Mouse (Mus musculus) forebrain, embryonic 11.5 days (tissue): ENCODE data around the gene E130218I03Rik. TPM values are rescaled to one million over a fixed set of nuclear protein-coding genes. Genes with fewer than 3 reads are reported as not detected.

Source experiments
- ATAC-seq: fragments of 200-750 bp; cut with Nextera tagmentation; replicated peaks from 2 replicates; pipeline ENCODE4 v1.8.0; 2017; ENCODE audit warnings: moderate TSS enrichment; ENCODE audit not compliant: low FRiP score
- DNase-seq: peaks from one replicate; pipeline ENCODE4 v3.0.0-alpha.2; 2017; ENCODE audit warnings: low spot score
- H3K27ac ChIP-seq: fragments of 300-500 bp; sonication (generic); 2 replicates; pipeline ENCODE4 v1.5.1; 2014; ENCODE audit warnings: low read depth, low read length
- H3K27me3 ChIP-seq: fragments of 300-500 bp; sonication (generic); 2 replicates; pipeline ENCODE4 v1.6.1; 2014; ENCODE audit warnings: mild to moderate bottlenecking, low read length, mixed read lengths; ENCODE audit not compliant: control insufficient read depth, insufficient read depth
- H3K36me3 ChIP-seq: fragments of 300-500 bp; sonication (generic); 2 replicates; pipeline ENCODE4 v1.6.1; 2014; ENCODE audit warnings: mild to moderate bottlenecking, low read length, moderate library complexity, mixed read lengths; ENCODE audit not compliant: control insufficient read depth, insufficient read depth
- H3K4me1 ChIP-seq: fragments of 300-500 bp; sonication (generic); replicated peaks from 2 replicates; pipeline ENCODE4 v1.6.1; 2014; ENCODE audit warnings: low read length, mixed read lengths; ENCODE audit not compliant: control insufficient read depth, insufficient read depth
- H3K4me2 ChIP-seq: fragments of 300-500 bp; sonication (generic); 2 replicates; pipeline ENCODE4 v1.6.1; 2014; ENCODE audit warnings: low read depth, mild to moderate bottlenecking, low read length, moderate library complexity, mixed read lengths; ENCODE audit not compliant: severe bottlenecking
- H3K4me3 ChIP-seq: fragments of 300-500 bp; sonication (generic); 2 replicates; pipeline ENCODE4 v1.5.1; 2014; ENCODE audit warnings: low read depth, low read length
- H3K9ac ChIP-seq: fragments of 300-500 bp; sonication (generic); 2 replicates; pipeline ENCODE4 v1.6.1; 2014; ENCODE audit warnings: low read length
- H3K9me3 ChIP-seq: fragments of 300-500 bp; sonication (generic); 2 replicates; pipeline ENCODE4 v1.6.1; 2016; ENCODE audit warnings: low read length, mixed read lengths; ENCODE audit not compliant: control insufficient read depth
- WGBS: fragments of 180-500 bp; shearing (Covaris S2); extraction: QIAGEN DNeasy Blood & Tissue Kit; methylation state at CpG from one replicate; pipeline ENCODE4 v1.1.7; 2014; 5-methylcytosine and 5-hydroxymethylcytosine counted together
- polyA plus RNA-seq: library from polyadenylated mRNA; unstranded; fragments of >200 nt; fragmentation: Nextera tagmentation; extraction: Ambion mirVana; gene quantifications from 2 replicates; pipeline ENCODE4 v1.2.1, GENCODE M21; 2014

E130218I03Rik gene
- polyA plus RNA-seq, 1 experiment from 2014 or later, result 0.77 TPM

DNA sequence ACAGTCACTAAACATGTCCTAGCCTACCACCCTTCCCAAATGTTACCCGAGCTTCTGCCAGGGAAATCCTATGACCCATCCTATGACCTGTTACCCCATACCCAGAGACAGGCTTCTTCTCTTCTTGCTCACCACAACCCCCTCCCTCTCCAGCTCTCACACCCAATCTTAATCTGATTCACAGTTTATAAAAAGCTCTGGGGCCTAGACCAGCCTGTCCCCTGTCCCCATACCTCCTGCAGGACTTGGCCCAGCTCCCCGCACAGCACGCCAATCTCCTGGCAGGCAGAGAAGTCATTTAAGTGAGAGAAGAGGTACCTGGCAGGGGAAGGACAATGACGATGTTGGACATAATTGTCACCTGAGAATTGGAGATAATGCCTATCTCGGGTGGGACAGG is 8.6 kb upstream of the E130218I03Rik start:
- Histone ChIP-seq H3K4me2 (no peak overlapping the region), H3K27ac (no peak overlapping the region), H3K4me1 (no peaks in the 10 kb centered on the region; the same call in 1 of the 2 replicates), H3K9ac (no peak overlapping the region), H3K9me3 (no peaks in the 10 kb centered on the region), H3K27me3 (peaks cover 8% of the 10 kb centered on the region), H3K36me3 (no peaks in the 10 kb centered on the region), H3K4me3 (no peak overlapping the region)
- 84% methylated on average over 5 of the region's 5 CpGs for WGBS
- no peak for ATAC-seq
- DNase-seq, result no peak

- Histone ChIP-seq H3K36me3 (no peaks in the 10 kb centered on the region), H3K9me3 (no peaks in the 10 kb centered on the region), H3K9ac (no peak overlapping the region), H3K4me3 (0 out of 2 replicates have a peak overlapping the region, but pooled peaks have one; percentile 3), H3K27ac (no peak overlapping the region), H3K4me1 (no peaks in the 10 kb centered on the region; the same call in 1 of the 2 replicates), H3K27me3 (peaks cover 8% of the 10 kb centered on the region), H3K4me2 (peak overlapping the region; percentile 39; the same call in 1 of the 2 replicates)
- WGBS, result 27% methylated on average over 19 of the region's 19 CpGs
- DNase-seq, result no peak
- no peak for ATAC-seq
Measured at GRCm38 (mm10) chr4:134237582-134238278, 5.7 kb upstream of the E130218I03Rik start.

- H3K4me3 ChIP-seq, result 0 out of 2 replicates have a peak within 1 kb of the TSS, but pooled peaks have one; percentile 3
- no peak within 1 kb of the TSS for H3K9ac ChIP-seq
- peaks cover 8% of the 10 kb centered on the region for H3K27me3 ChIP-seq
- H3K9me3 ChIP-seq, result no peaks in the 10 kb centered on the region
- DNase-seq (no peak), ATAC-seq (no peak)
- H3K27ac ChIP-seq, result no peak within 1 kb of the TSS
- H3K4me2 ChIP-seq, result peak within 1 kb of the TSS; percentile 39; the same call in 1 of the 2 replicates
- H3K36me3 ChIP-seq, result no peaks in the 10 kb centered on the region
- 2% methylated on average over 18 of the region's 18 CpGs for whole genome bisulfite sequencing
- H3K4me1 ChIP-seq, result no peaks in the 10 kb centered on the region; the same call in 1 of the 2 replicates
Measured at GRCm38 (mm10) chr4:134238279-134238651, 5.2 kb upstream of the E130218I03Rik start, which contains the start of gene Cnksr1. TSS of gene Cnksr1 (minus strand) at chr4:134238399.

GRCm38 (mm10) chr4:134238686-134239085 is 4.8 kb upstream of the E130218I03Rik start:
- Histone ChIP-seq H3K27ac (no peak overlapping the region), H3K4me3 (no peak overlapping the region), H3K4me2 (no peak overlapping the region), H3K36me3 (no peaks in the 10 kb centered on the region), H3K4me1 (no peaks in the 10 kb centered on the region; the same call in 1 of the 2 replicates), H3K27me3 (peaks cover 8% of the 10 kb centered on the region), H3K9ac (no peak overlapping the region), H3K9me3 (no peaks in the 10 kb centered on the region)
- WGBS, result 15% methylated on average over 10 of the region's 10 CpGs
- DNase-seq (no peak), ATAC-seq (no peak)

GRCm38 (mm10) chr4:134245148-134245843 is 1.8 kb downstream of the E130218I03Rik start, which contains the start of gene Zfp593:
TSS of gene Zfp593 (minus strand) at chr4:134245592.
- Histone ChIP-seq H3K27me3 (peaks cover 8% of the 10 kb centered on the region), H3K27ac (no peak within 1 kb of the TSS), H3K36me3 (no peaks in the 10 kb centered on the region), H3K4me2 (peak within 1 kb of the TSS; percentile 93), H3K4me1 (peaks cover 17% of the 10 kb centered on the region; the same call in 1 of the 2 replicates), H3K9ac (peak within 1 kb of the TSS; percentile 74), H3K4me3 (peak within 1 kb of the TSS; percentile 85), H3K9me3 (no peaks in the 10 kb centered on the region)
- WGBS, result under 1% methylated on average over 60 of the region's 60 CpGs
- DNase-seq, result peak; percentile 98
- ATAC-seq, result peak; percentile 81

- Histone ChIP-seq H3K27ac (no peak overlapping the region), H3K9me3 (no peaks in the 10 kb centered on the region), H3K27me3 (peaks cover 18% of the 10 kb centered on the region), H3K4me2 (no peak overlapping the region), H3K36me3 (no peaks in the 10 kb centered on the region), H3K4me3 (no peak overlapping the region), H3K9ac (no peak overlapping the region), H3K4me1 (peaks cover 23% of the 10 kb centered on the region; the same call in 1 of the 2 replicates)
- 29% methylated on average over 4 of the region's 4 CpGs for WGBS
- no peak for ATAC-seq
- no peak for DNase-seq
Measured at GRCm38 (mm10) chr4:134246256-134246655, 2.8 kb downstream of the E130218I03Rik start.

DNA sequence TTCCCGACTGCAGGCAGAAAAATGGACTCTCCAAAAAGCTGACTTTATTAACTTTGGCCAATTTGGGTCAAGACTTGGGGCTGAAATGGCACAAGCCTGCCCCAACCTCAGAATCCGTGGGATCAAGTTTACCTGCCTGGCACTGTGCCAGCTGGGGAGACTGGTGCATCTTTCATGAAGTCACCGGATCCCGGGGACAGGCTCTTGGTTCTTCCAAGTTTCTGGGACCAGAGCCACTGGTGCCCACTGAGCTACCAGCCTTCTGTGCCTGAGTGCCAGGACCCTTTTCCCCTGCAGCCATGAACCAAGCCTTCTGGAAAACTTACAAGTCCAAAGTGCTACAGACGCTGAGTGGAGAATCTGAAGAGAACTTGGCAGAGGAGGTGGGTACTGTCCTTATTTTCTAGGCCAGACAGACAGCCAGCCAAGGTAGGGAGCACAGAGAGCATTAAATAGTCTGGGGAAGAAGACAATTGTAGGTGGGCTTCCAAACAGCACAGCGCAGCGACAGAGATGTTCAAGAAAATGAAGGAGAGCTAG is 3.3 kb downstream of the E130218I03Rik start, which contains the start of gene Gm30191:
Gene Gm30191, plus strand, starts transcription at position 217 of the 540 bp plus-strand sequence.
- no peak for DNase-seq
- peak within 1 kb of the TSS; percentile 74 for H3K9ac ChIP-seq
- 72% methylated on average over 7 of the region's 7 CpGs for WGBS
- peak within 1 kb of the TSS; percentile 93 for H3K4me2 ChIP-seq
- peak within 1 kb of the TSS; percentile 85 for H3K4me3 ChIP-seq
- no peaks in the 10 kb centered on the region for H3K9me3 ChIP-seq
- no peaks in the 10 kb centered on the region for H3K36me3 ChIP-seq
- H3K27ac ChIP-seq, result no peak within 1 kb of the TSS
- H3K4me1 ChIP-seq, result peaks cover 28% of the 10 kb centered on the region; the same call in 1 of the 2 replicates
- ATAC-seq, result no peak
- peaks cover 23% of the 10 kb centered on the region for H3K27me3 ChIP-seq

GRCm38 (mm10) chr4:134249651-134250050 is 6.2 kb downstream of the E130218I03Rik start:
- H3K36me3 ChIP-seq, result no peaks in the 10 kb centered on the region
- WGBS, result under 1% methylated on average over 30 of the region's 30 CpGs
- H3K9me3 ChIP-seq, result no peaks in the 10 kb centered on the region
- H3K27me3 ChIP-seq, result peaks cover 44% of the 10 kb centered on the region
- peak overlapping the region; percentile 28 for H3K4me3 ChIP-seq
- H3K9ac ChIP-seq, result no peak overlapping the region; the same call in 1 of the 2 replicates
- ATAC-seq (peak; percentile 59), DNase-seq (peak; percentile 90)
- H3K27ac ChIP-seq, result no peak overlapping the region
- H3K4me1 ChIP-seq, result peaks cover 45% of the 10 kb centered on the region
- H3K4me2 ChIP-seq, result peak overlapping the region; percentile 58
